Mouse (Mus musculus) gastrocnemius, postnatal 14 days (tissue): Measurements from ENCODE around the gene Daam1. TPM values are rescaled to one million over a fixed set of nuclear protein-coding genes. Genes with fewer than 3 reads are reported as not detected.

ENCODE experiments used
- DNase-seq: peaks from one replicate; pipeline ENCODE4 v3.0.0; 2021; ENCODE audit warnings: mixed read lengths
- intact Hi-C: fragments of 180-260 bp; cut with DNase I; formaldehyde crosslinking; loops from one replicate; pipeline ENCODE4 v1.15.1; 2025; ENCODE audit warnings: low total_unique reads
- total RNA-seq, 2 experiments: library from RNA; stranded (reverse); gene quantifications; 2 replicates each; pipeline ENCODE4 v1.2.3; 2021

The Daam1 gene
- total RNA-seq, 2 experiments from 2014 or later, result 12.5 to 16.1 TPM

GRCm38 (mm10) chr12:71950095-71950877 lies 119.4 kb downstream of the Daam1 start:
- intact Hi-C loops, result no loop called here
- DNase-seq, result no peak

DNA sequence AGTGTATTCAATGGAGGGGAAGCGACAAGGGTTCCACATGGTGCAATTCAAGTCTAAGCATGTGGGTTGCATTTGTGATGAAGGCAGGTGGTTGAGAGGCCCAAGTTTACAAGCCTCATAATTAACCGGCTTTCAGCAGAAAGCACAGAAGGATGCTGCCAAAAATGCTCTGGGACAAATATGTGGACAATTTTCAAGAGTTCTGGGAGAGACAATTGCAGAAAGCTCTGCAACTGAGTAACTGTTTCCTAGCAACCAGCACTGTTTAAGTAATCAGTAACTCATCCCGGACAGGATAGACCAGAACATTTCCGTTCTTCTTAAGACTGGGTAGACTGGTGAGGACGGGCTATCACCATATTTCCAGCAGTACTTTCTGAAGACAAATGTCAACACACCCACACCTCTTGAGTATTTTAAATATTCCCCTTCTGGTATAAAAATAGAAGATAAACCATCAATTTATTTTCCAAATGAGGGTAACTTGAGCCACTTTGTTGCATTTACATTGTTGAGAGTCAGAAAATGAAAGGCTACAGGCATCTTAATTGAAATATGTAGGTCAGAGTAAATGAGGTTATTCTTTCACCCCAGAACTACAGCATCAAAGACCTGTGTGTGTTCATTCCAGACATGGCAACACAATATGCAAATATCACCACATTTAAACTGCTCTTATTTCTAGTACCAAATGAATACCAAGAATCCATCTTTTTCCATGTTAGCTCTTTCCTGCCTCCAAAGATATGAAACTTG lies 123.5 kb downstream of the Daam1 start:
- DNase-seq, result no peak
- intact Hi-C loops, result no loop called here

GRCm38 (mm10) chr12:71956980-71957379 lies 126.1 kb downstream of the Daam1 start:
- DNase-seq, result no peak
- intact Hi-C loops, result no loop called here

- intact Hi-C loops, result no loop called here
- no peak for DNase-seq
These were observed 126.6 kb downstream of the Daam1 start for GRCm38 (mm10) chr12:71957496-71957895.

DNA sequence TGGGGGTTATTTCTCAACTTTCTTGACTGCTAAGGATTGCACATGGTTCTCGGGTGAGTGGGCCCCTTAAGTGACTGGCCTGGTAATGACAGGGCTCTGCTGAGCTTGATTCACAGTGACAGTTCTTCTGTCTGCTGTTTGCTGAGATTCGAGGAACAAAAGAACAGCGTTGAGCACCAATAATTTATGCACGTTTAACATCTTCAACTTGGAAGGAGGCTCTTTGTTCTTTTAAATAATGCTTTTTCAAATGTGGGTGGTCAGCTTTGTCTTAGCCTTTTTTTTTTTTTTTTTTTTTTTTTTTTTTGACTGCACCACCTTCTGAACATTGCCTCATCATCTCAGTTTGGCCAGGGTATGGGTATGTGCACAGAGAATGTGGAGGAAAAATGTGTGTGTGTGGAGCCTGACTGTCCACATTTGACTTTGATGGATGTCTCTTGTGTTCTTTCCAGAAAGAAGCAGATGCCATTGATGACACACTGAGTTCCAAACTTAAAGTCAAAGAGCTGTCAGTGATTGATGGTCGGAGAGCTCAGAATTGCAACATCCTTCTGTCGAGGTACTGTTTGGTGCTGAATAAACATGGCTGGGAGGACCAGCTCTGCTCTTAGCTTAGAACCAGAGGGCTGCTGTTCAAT lies 128.6 kb downstream of the Daam1 start:
- DNase-seq, result no peak
- intact Hi-C loops, result no loop called here

GRCm38 (mm10) chr12:71961671-71962070 lies 130.8 kb downstream of the Daam1 start:
- DNase-seq, result no peak
- intact Hi-C loops, result no loop called here

GRCm38 (mm10) chr12:71962616-71963015 lies 131.7 kb downstream of the Daam1 start:
- no peak for DNase-seq
- intact Hi-C loops, result no loop called here

DNA sequence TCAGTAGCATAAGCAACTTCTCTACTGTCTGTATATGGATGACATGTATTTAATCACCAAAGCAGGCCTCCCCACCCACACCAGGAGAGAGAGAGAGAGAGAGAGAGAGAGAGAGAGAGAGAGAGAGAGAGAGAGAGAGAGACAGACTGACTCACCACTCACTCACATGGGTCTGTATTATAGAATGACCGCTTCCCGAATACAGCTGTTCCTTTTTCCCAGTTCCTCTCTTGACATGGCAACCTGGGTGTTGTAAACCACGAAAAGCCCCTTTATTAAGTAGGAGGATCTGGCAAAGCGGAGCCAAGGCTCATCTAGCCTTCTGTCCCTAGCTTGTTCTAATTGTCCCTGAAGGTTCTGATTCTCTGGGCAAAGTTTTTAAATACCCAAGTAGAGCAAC lies 137.7 kb downstream of the Daam1 start:
- intact Hi-C loops, result no loop called here
- DNase-seq, result no peak

DNA sequence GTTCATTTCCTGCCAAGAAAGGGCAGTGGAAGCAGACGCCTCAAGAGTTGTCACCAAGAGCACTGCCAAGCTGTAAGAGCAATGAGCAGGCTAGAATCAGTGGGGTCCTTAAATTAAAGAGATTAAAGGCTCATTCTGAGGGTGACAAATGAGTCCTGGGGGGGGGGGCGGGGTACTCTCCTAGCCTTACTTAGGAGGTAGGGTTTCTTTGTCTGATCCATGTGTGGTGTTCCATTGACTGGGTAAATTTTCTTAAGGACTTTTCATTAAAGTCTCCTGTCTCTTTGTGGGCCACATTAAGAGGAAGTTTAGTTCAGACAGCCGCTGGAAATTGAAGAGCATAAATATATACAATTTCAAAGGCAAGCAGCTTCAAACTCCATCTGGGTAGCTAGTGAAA lies 138.1 kb downstream of the Daam1 start:
- intact Hi-C loops, result no loop called here
- no peak for DNase-seq

GRCm38 (mm10) chr12:71969439-71969838 lies 138.6 kb downstream of the Daam1 start:
- no peak for DNase-seq
- intact Hi-C loops, result no loop called here

GRCm38 (mm10) chr12:71969941-71970629 lies 139.2 kb downstream of the Daam1 start:
- intact Hi-C loops, result no loop called here
- no peak for DNase-seq

DNA sequence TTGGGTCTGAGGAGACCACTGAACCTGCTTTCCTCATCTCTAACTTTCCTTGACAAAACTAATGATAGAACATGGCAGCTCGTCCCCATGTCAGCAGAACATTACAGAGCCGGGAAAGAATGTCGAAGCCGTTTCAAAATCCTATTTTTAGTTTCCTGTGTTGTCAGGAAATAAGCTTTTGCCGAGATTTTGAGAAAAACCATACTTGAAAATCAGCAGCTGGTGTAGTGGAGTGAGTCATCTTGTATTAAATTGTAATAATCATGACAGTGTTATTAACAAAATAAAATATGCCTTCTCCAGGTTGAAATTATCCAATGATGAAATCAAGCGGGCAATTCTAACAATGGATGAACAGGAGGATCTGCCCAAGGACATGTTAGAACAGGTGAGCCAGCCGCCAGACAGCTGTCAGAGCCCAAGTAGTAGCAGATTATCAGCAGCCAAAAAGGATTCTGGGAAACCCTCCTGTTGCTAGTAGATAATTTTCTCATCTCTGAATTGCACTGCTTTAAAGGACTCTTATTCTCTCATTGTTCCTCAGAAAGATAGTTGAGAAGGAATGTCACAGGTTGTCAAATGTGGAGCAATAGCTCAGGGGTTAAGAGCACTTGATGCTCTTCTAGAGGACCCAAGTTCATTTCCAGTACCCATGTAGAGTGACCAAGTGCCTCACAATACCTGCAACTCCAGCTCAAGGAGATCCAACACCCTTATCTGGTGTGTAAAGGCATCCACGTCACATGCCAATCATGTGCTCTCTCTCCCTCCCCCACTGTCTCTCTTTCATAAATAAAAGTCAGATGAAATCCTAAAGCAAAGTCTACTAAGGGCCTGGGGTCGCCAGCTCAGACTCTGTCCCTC lies 140.1 kb downstream of the Daam1 start:
- DNase-seq, result no peak
- intact Hi-C loops, result no loop called here

DNA sequence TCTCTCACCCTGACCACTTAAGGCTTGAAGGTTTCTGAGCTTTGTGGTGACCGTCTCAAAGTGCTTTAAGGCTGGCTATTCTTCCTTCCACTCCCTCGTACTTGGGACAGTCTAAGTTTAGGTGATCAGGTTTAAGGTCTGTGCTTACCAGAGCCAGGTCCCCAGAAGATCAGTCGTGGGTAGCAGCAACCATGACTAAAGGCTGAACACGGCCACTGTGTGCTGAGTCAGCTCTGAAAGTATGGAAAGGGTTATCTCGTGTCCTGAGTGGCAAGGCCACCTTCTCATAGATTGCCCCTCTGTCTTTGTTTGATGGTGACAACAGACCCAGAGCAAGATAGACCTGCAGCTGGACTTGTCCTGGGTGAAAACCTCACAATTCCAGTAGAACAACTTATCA lies 141.2 kb downstream of the Daam1 start:
- intact Hi-C loops, result no loop called here
- DNase-seq, result no peak

GRCm38 (mm10) chr12:71972619-71973266 lies 141.9 kb downstream of the Daam1 start:
- intact Hi-C loops, result no loop called here
- DNase-seq, result no peak

GRCm38 (mm10) chr12:71973577-71973976 lies 142.7 kb downstream of the Daam1 start:
- intact Hi-C loops, result no loop called here
- DNase-seq, result peak; percentile 17

DNA sequence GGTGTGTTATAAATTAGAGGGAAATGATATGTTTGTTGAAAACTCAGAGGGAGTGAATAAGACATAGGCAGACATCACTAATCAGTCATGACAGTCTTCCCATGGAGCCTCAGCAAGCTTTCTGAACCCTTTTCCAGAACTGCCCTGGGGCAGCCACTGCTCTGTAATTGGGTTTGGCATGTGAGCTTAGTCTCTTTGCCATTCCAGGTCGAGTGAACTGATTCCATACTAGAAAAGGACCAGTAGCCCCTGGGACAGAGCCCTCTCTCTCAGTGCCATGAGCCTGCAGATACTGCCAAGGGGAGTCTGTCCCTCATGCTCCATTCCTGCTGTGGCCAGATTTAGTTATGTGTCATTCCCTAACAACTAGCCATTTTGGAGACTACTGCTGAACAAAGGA lies 144.7 kb downstream of the Daam1 start:
- intact Hi-C loops, result no loop called here
- DNase-seq, result no peak

DNA sequence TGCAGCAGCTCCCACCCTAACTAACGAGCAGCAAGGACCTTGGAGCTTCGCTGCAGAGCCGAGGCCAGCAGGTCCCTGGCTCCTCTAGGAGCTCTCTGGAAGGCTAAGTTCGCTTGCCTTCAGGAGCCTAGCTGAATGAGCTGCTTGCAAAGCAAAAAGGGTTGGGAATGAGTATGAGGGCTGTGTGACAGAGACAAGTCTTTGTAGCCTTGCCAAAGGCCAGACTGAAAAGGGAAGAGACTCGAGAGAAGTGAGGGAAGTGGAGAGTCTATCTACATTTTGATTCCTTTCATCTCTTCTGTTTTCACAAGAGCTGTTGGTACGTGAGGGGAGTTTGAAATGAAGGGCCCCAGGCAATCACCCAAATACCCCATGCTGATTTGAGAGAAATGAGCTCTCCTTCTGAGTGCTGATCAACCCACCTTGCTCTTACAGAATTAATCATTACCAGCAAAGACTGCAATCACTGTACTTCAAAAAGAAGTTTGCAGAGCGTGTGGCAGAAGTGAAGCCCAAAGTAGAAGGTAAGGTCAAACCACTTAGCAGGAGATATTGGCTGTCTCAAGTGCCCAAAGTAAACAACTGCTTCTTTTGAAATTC lies 145.6 kb downstream of the Daam1 start:
- intact Hi-C loops, result no loop called here
- no peak for DNase-seq

- no peak for DNase-seq
- intact Hi-C loops, result no loop called here
These were observed 146.5 kb downstream of the Daam1 start for GRCm38 (mm10) chr12:71977364-71977763.
